Mouse (Mus musculus) brain, embryonic 14.5 days (tissue): ENCODE results near the gene Elmod1. TPM values are rescaled to one million over a fixed set of nuclear protein-coding genes. Genes with fewer than 3 reads are reported as not detected.

Experiments used
- DNase-seq: peaks from one replicate; pipeline ENCODE4 v3.0.0-alpha.2; 2011; ENCODE audit warnings: low read depth
- CTCF ChIP-seq: fragments of 200-500 bp; IDR thresholded peaks from 2 replicates; pipeline ENCODE4 v1.5.1; 2012; ENCODE audit warnings: inconsistent platforms, mild to moderate bottlenecking, moderate library complexity, borderline replicate concordance; ENCODE audit not compliant: insufficient read depth, insufficient read length; ENCODE audit errors: extremely low read depth
- POLR2A ChIP-seq: fragments of 200-500 bp; IDR thresholded peaks from 2 replicates; pipeline ENCODE4 v1.6.1; 2012; ENCODE audit warnings: mild to moderate bottlenecking, inconsistent platforms, borderline replicate concordance; ENCODE audit not compliant: poor library complexity, insufficient read depth, insufficient read length, severe bottlenecking; ENCODE audit errors: extremely low read depth
- polyA plus RNA-seq: library from polyadenylated mRNA; depleted of rRNA; stranded (reverse); fragments of >200 nt; gene quantifications from 2 replicates; pipeline ENCODE4 v1.2.3, GENCODE M21; 2012

Elmod1 gene
- polyA plus RNA-seq, 1 experiment = 55.4 TPM

- TF ChIP-seq POLR2A (no peak), CTCF (no peak)
- peak; percentile 73 for DNase-seq
These were observed 7.3 kb downstream of the Elmod1 start for GRCm38 (mm10) chr9:53967610-53968368.

- TF ChIP-seq POLR2A (no peak), CTCF (no peak)
- no peak for DNase-seq
These were observed 18.1 kb downstream of the Elmod1 start for GRCm38 (mm10) chr9:53957021-53957420.

DNA sequence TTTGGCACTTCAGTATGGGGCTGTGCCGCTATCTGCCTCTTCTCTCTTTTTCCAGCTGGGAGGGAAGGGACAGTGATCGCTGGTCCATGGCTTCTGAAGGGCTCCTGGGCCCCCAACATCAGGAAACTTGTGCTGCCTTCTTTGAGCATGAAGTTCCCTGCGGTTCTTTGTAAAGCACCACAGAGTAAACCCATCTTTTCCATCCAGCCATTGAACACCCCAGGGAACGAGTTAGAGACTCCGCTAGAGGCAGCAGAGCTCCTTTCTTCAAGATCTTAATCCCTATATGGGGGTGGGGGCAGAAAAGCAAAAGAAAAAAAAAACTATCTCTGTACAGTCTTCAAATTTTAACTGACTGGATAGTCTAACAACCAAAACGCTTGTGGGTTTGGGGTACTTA is 20.2 kb downstream of the Elmod1 start:
- no peak for TF ChIP-seq CTCF
- TF ChIP-seq POLR2A = no peak

GRCm38 (mm10) chr9:53947463-53947862 is 27.6 kb downstream of the Elmod1 start:
- 0 out of 2 replicates have a peak, but pooled peaks have one; percentile 1 for TF ChIP-seq CTCF
- no peak for TF ChIP-seq POLR2A
- no peak for DNase-seq

More for the DNA sequence above, 20.2 kb downstream of the Elmod1 start:
- peak; percentile 71 for DNase-seq

- TF ChIP-seq CTCF = no peak
- TF ChIP-seq POLR2A = no peak
These were observed 36.5 kb downstream of the Elmod1 start for GRCm38 (mm10) chr9:53938555-53938954.

DNA sequence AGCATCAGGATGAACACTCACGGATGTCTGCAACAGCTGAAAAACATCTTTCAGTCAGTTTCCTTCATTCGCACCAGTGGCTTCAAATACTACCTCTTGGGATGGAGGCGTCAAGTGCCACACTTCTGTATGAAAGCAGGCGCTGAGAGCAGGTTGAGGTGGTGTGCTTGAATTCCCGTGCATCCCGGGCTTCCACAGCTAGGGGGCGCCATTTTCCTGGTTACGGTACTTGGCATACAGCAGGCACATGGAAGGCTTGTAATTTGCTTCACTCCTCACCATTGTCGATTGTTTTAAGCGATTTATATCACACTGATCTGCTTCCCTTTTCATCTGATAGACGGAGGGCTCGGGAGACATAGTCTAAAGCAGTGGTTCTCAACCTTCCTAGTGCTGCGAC is 40.9 kb downstream of the Elmod1 start:
- TF ChIP-seq POLR2A (no peak), CTCF (peak; percentile 65)
- DNase-seq = peak; percentile 59

More at GRCm38 (mm10) chr9:53938555-53938954, 36.5 kb downstream of the Elmod1 start:
- DNase-seq = no peak

DNA sequence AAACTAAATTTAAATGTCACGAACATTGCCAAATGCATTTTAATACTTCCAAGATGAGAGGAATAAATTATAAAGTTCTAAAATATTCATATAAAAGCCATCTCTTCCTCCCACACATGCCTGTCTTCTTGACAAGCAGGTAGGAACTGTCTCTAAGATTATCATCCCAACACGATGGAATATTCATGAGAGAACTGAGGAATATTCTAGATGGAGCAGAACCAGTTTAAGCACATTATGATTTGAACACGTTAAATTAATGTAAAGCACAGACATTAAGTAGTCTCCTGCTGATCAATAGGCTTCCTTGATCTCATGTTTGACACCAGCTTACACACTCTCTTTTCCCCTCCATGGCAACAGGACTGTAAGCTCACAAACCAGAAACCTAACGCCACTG is 41.7 kb downstream of the Elmod1 start:
- DNase-seq = peak; percentile 52

GRCm38 (mm10) chr9:53930906-53931305 is 44.2 kb downstream of the Elmod1 start:
- DNase-seq = peak; percentile 85
- TF ChIP-seq POLR2A (no peak), CTCF (no peak)

More for the DNA sequence above, 41.7 kb downstream of the Elmod1 start:
- TF ChIP-seq POLR2A (no peak), CTCF (no peak)

GRCm38 (mm10) chr9:53921061-53921460 is 54.0 kb downstream of the Elmod1 start:
- no peak for TF ChIP-seq CTCF
- no peak for TF ChIP-seq POLR2A
- no peak for DNase-seq

DNA sequence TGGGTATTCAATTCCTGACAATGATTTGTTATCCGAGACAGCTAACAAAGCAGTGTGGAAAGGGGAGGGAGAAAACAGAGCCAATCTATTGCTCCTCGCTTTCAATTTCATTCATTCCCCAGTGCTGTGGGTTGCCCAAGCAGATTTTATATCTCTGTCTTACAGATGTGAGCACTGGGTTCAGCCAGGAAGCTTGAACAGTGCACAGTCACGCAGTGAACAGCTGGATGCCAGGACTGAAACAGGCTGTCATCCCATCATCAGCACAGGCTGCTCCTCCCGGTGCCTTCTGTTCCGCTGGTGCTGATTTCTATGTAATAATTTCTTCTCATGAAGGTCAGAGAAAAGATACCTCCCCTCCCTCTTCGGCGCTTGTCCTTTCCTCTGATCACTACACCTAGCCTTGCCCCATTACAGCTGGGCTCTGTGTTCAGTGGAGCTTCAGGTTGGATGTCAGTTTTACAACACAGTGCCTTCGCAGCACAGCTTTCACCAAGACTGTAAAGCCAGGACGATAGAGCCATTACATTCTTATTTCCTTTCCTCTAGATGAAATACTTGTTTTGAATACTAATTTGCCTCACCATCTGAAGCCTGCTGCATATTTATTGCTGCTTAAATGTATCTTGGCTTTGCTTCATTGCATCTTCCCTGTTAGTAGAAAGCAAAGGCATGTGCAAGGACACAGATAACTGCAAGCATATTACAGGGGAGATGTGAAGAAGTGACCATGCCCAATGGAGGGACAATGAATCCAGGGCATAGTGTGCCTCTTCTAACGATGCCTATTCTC is 59.0 kb downstream of the Elmod1 start:
- no peak for TF ChIP-seq CTCF
- TF ChIP-seq POLR2A = no peak
- DNase-seq = peak; percentile 77

DNA sequence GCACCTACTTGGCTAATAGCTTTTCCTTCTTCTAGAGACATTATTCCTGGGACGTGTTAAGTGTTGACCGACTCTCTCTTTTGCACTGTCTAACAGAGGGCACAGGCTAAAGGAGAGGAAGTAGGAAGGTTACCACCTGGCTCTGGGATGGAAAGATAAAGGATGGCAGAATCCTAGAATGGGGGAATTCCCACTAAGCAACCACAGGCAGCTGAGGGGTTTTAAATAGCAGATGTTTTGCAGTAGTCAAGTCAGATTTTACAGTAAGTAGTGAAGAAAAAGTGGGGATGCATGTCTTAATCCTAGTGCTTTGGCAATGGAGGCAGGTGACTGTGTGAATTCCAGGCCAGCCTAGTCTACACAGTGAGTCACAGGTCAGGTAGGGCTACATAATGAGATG is 64.3 kb downstream of the Elmod1 start:
- TF ChIP-seq POLR2A (no peak), CTCF (no peak)
- no peak for DNase-seq
